Mouse (Mus musculus) kidney, embryonic 14.5 days (tissue): ENCODE data around the gene Adra2b. TPM values are rescaled to one million over a fixed set of nuclear protein-coding genes. Genes with fewer than 3 reads are reported as not detected.

Source experiments
- ATAC-seq: fragments of 200-750 bp; cut with Nextera tagmentation; 2 replicates; pipeline ENCODE4 v1.8.0; 2017; ENCODE audit warnings: moderate number of reproducible peaks, mild to moderate bottlenecking, moderate TSS enrichment, moderate library complexity; ENCODE audit not compliant: low FRiP score, low TSS enrichment
- H3K27ac ChIP-seq: fragments of 300-500 bp; sonication (generic); 2 replicates; pipeline ENCODE4 v1.5.1; 2014; ENCODE audit warnings: low read depth, mild to moderate bottlenecking, low read length, moderate library complexity, mixed read lengths
- H3K27me3 ChIP-seq: fragments of 300-500 bp; sonication (generic); 2 replicates; pipeline ENCODE4 v1.6.1; 2014; ENCODE audit warnings: mild to moderate bottlenecking, low read length; ENCODE audit not compliant: control insufficient read depth, insufficient read depth
- H3K36me3 ChIP-seq: fragments of 300-500 bp; sonication (generic); 2 replicates; pipeline ENCODE4 v1.6.1; 2014; ENCODE audit warnings: low read length, mixed read lengths; ENCODE audit not compliant: control insufficient read depth, insufficient read depth
- H3K4me1 ChIP-seq: fragments of 300-500 bp; sonication (generic); 2 replicates; pipeline ENCODE4 v1.6.1; 2014; ENCODE audit warnings: low read length, mixed read lengths; ENCODE audit not compliant: control insufficient read depth, insufficient read depth
- H3K4me2 ChIP-seq: fragments of 300-500 bp; sonication (generic); replicated peaks from 2 replicates; pipeline ENCODE4 v1.6.1; 2014; ENCODE audit warnings: low read depth, mild to moderate bottlenecking, low read length
- H3K4me3 ChIP-seq: fragments of 300-500 bp; sonication (generic); 2 replicates; pipeline ENCODE4 v1.5.1; 2014; ENCODE audit warnings: mild to moderate bottlenecking, low read length
- H3K9ac ChIP-seq: fragments of 300-500 bp; sonication (generic); 2 replicates; pipeline ENCODE4 v1.6.1; 2014; ENCODE audit warnings: low read depth, mild to moderate bottlenecking, low read length, moderate library complexity
- H3K9me3 ChIP-seq: fragments of 300-500 bp; sonication (generic); 2 replicates; pipeline ENCODE4 v1.6.1; 2016; ENCODE audit warnings: low read length; ENCODE audit not compliant: control insufficient read depth
- WGBS: fragments of 180-500 bp; shearing (Covaris S2); extraction: QIAGEN DNeasy Blood & Tissue Kit; methylation state at CpG from one replicate; pipeline ENCODE4 v1.1.7; 2014; 5-methylcytosine and 5-hydroxymethylcytosine counted together
- polyA plus RNA-seq: library from polyadenylated mRNA; unstranded; fragments of >200 nt; fragmentation: Nextera tagmentation; extraction: Ambion mirVana; gene quantifications from 2 replicates; pipeline ENCODE4 v1.2.1, GENCODE M21; 2014

The Adra2b gene
- polyA plus RNA-seq, result 0.69 and 1.8 TPM in 2 replicates

GRCm38 (mm10) chr2:127362459-127363281 lies at the start of gene Adra2b:
Gene Adra2b (plus strand): TSS chr2:127363208.
- Histone ChIP-seq H3K4me3 (peak within 1 kb of the TSS; percentile 43), H3K9ac (peak within 1 kb of the TSS; percentile 34), H3K9me3 (no peaks in the 10 kb centered on the region), H3K4me2 (peak within 1 kb of the TSS; percentile 77), H3K27ac (no peak within 1 kb of the TSS), H3K36me3 (no peaks in the 10 kb centered on the region), H3K27me3 (peaks cover 47% of the 10 kb centered on the region), H3K4me1 (peaks cover 15% of the 10 kb centered on the region)
- under 1% methylated on average over 46 of the region's 49 CpGs for WGBS
- peak; percentile 82 for ATAC-seq

GRCm38 (mm10) chr2:127313878-127314277 lies 49.1 kb upstream of the Adra2b start:
- Histone ChIP-seq H3K9me3 (no peaks in the 10 kb centered on the region), H3K27ac (0 out of 2 replicates have a peak overlapping the region, but pooled peaks have one; percentile 2), H3K4me3 (no peak overlapping the region), H3K4me1 (no peaks in the 10 kb centered on the region), H3K27me3 (no peaks in the 10 kb centered on the region), H3K36me3 (no peaks in the 10 kb centered on the region), H3K9ac (no peak overlapping the region), H3K4me2 (no peak overlapping the region)
- ATAC-seq, result 0 out of 2 replicates have a peak, but pooled peaks have one; percentile 12
- WGBS, result 64% methylated on average over 4 of the region's 4 CpGs

- Histone ChIP-seq H3K4me3 (no peak overlapping the region), H3K9me3 (no peaks in the 10 kb centered on the region), H3K36me3 (no peaks in the 10 kb centered on the region), H3K9ac (no peak overlapping the region), H3K27ac (peak overlapping the region; percentile 2; the same call in 1 of the 2 replicates), H3K27me3 (no peaks in the 10 kb centered on the region), H3K4me1 (no peaks in the 10 kb centered on the region), H3K4me2 (no peak overlapping the region)
- 73% methylated on average over 6 of the region's 6 CpGs for WGBS
- no peak for ATAC-seq
These were observed 48.4 kb upstream of the Adra2b start for GRCm38 (mm10) chr2:127314467-127315154.

GRCm38 (mm10) chr2:127315155-127315470 lies 47.9 kb upstream of the Adra2b start:
- H3K27ac ChIP-seq, result no peak overlapping the region
- no peaks in the 10 kb centered on the region for H3K27me3 ChIP-seq
- H3K9ac ChIP-seq, result no peak overlapping the region
- 93% methylated on average over 1 of the region's 1 CpGs for WGBS
- no peak overlapping the region for H3K4me3 ChIP-seq
- H3K9me3 ChIP-seq, result no peaks in the 10 kb centered on the region
- no peak overlapping the region for H3K4me2 ChIP-seq
- no peaks in the 10 kb centered on the region for H3K4me1 ChIP-seq
- no peak for ATAC-seq
- H3K36me3 ChIP-seq, result no peaks in the 10 kb centered on the region

- Histone ChIP-seq H3K9ac (no peak overlapping the region), H3K4me1 (no peaks in the 10 kb centered on the region), H3K27me3 (no peaks in the 10 kb centered on the region), H3K4me2 (no peak overlapping the region), H3K27ac (no peak overlapping the region), H3K9me3 (no peaks in the 10 kb centered on the region), H3K4me3 (no peak overlapping the region), H3K36me3 (no peaks in the 10 kb centered on the region)
- 81% methylated on average over 5 of the region's 5 CpGs for WGBS
- no peak for ATAC-seq
These were observed 46.6 kb upstream of the Adra2b start for GRCm38 (mm10) chr2:127316431-127316830.

GRCm38 (mm10) chr2:127318136-127318535 lies 44.9 kb upstream of the Adra2b start:
- WGBS, result 89% methylated on average over 4 of the region's 4 CpGs
- Histone ChIP-seq H3K4me1 (no peaks in the 10 kb centered on the region), H3K36me3 (no peaks in the 10 kb centered on the region), H3K4me3 (no peak overlapping the region), H3K9ac (no peak overlapping the region), H3K4me2 (no peak overlapping the region), H3K27ac (no peak overlapping the region), H3K27me3 (no peaks in the 10 kb centered on the region), H3K9me3 (no peaks in the 10 kb centered on the region)
- no peak for ATAC-seq

- ATAC-seq, result no peak
- WGBS, result 73% methylated on average over 4 of the region's 4 CpGs
- no peaks in the 10 kb centered on the region for H3K36me3 ChIP-seq
- H3K9ac ChIP-seq, result no peak overlapping the region
- H3K4me1 ChIP-seq, result no peaks in the 10 kb centered on the region
- no peaks in the 10 kb centered on the region for H3K9me3 ChIP-seq
- H3K4me2 ChIP-seq, result no peak overlapping the region
- no peaks in the 10 kb centered on the region for H3K27me3 ChIP-seq
- no peak overlapping the region for H3K4me3 ChIP-seq
- no peak overlapping the region for H3K27ac ChIP-seq
These were observed 43.9 kb upstream of the Adra2b start for GRCm38 (mm10) chr2:127319071-127319470.

GRCm38 (mm10) chr2:127322671-127323285 lies 40.2 kb upstream of the Adra2b start:
- Histone ChIP-seq H3K27me3 (no peaks in the 10 kb centered on the region), H3K27ac (no peak overlapping the region), H3K4me1 (no peaks in the 10 kb centered on the region), H3K4me3 (no peak overlapping the region), H3K9me3 (no peaks in the 10 kb centered on the region), H3K9ac (no peak overlapping the region), H3K36me3 (no peaks in the 10 kb centered on the region), H3K4me2 (no peak overlapping the region)
- no peak for ATAC-seq
- WGBS, result 87% methylated on average over 6 of the region's 6 CpGs

GRCm38 (mm10) chr2:127323667-127324066 lies 39.3 kb upstream of the Adra2b start:
- H3K27ac ChIP-seq, result no peak overlapping the region
- H3K9me3 ChIP-seq, result no peaks in the 10 kb centered on the region
- no peaks in the 10 kb centered on the region for H3K4me1 ChIP-seq
- no peak overlapping the region for H3K4me3 ChIP-seq
- no peaks in the 10 kb centered on the region for H3K36me3 ChIP-seq
- H3K27me3 ChIP-seq, result no peaks in the 10 kb centered on the region
- 91% methylated on average over 1 of the region's 1 CpGs for WGBS
- no peak overlapping the region for H3K4me2 ChIP-seq
- H3K9ac ChIP-seq, result no peak overlapping the region
- ATAC-seq, result no peak
